In the genomic region with DNA sequence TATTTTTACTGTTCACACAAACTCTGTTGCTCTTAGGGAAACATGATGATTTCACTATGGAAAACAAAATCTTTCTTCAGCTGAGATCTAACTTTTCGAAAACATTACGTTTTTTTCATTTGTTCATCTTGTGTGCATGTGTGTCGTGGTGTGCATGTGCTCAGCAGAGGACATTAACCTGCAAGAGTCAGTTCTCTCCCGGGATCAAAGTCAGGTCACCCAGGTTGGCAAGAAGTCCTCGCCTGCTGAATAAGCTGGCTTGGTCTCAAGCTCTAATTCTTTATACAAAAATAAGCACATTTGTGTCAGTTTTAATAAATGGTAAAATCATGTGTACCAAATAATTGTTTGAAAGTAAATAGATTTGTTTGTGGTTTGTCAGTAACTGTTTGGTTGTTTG, we compare ENCODE assay signal across 18 mouse cellular contexts.
"Had no signal": no experiment of that assay in that cellular context is flagged by ENCODE, and none has a peak within 500 bp of the region (broad histone marks: within the 10 kb centered on the region; RNA-seq: fewer than 3 reads in every experiment).

No protein-coding gene starts in this region.

- H3K9me3 ChIP-seq: lung, embryonic 15.5 days; midbrain, embryonic 13.5 days; stomach, embryonic 15.5 days had no signal

- DNase-seq: kidney, adult 18-20 months; kidney, adult 9 months; kidney, postnatal 14 days; kidney, postnatal 4 days; layer of hippocampus, postnatal 36 days; lung, adult 18-20 months; lung, postnatal 10 days; lung, postnatal 36 days; thymus, postnatal 25 days had no signal

- H3K27me3 ChIP-seq: liver, embryonic 12.5 days; liver, embryonic 15.5 days; lung, embryonic 15.5 days; megakaryocyte, embryonic 14.5 days; stomach, embryonic 15.5 days had no signal

- H3K36me3 ChIP-seq: liver, embryonic 12.5 days; liver, embryonic 15.5 days; lung, embryonic 15.5 days; midbrain, embryonic 10.5 days; midbrain, embryonic 13.5 days; stomach, embryonic 15.5 days had no signal

- H3K4me1 ChIP-seq: liver, embryonic 12.5 days; liver, embryonic 15.5 days; lung, embryonic 15.5 days; megakaryocyte, embryonic 14.5 days; midbrain, embryonic 10.5 days; midbrain, embryonic 13.5 days; stomach, embryonic 15.5 days had no signal

- H3K4me3 ChIP-seq: left cerebral cortex, adult 2 months; liver, embryonic 12.5 days; liver, embryonic 15.5 days; lung, embryonic 15.5 days; midbrain, embryonic 10.5 days; midbrain, embryonic 13.5 days; myocyte; stomach, embryonic 15.5 days had no signal

- H3K27ac ChIP-seq: left cerebral cortex, adult 2 months; liver, embryonic 12.5 days; liver, embryonic 15.5 days; lung, embryonic 15.5 days; midbrain, embryonic 10.5 days; midbrain, embryonic 13.5 days; stomach, embryonic 15.5 days had no signal
